Mouse (Mus musculus): ENCODE results near the gene Cfap36.

GRCm38 (mm10) chr11:29287305-29287704 is 40.1 kb upstream of the Cfap36 start:
- TF ChIP-seq CTCF (IDR thresholded peaks at IDR 0.05; ENCODE audit: low read depth, low read length) (no peak), TAL1 (conservative IDR thresholded peaks at IDR 0.05; ENCODE audit: low read depth, low read length) (no peak), GATA1 (IDR thresholded peaks at IDR 0.05; ENCODE audit: borderline replicate concordance, low read length) (no peak), POLR2AphosphoS5 (IDR thresholded peaks at IDR 0.05; ENCODE audit: insufficient replicate concordance, low read depth, low read length) (no peak), GATA2 (IDR thresholded peaks at IDR 0.05; ENCODE audit: borderline replicate concordance, low read depth, low read length) (no peak)

All from G1E (cell line).